Mouse (Mus musculus) kidney, adult 2 months (tissue): ENCODE measurements around the gene Vamp2.

Experiments used
- CTCF ChIP-seq: fragments of 200-500 bp; conservative IDR thresholded peaks from 2 replicates; pipeline ENCODE4 v1.5.1; 2011; ENCODE audit warnings: low read depth, mild to moderate bottlenecking, control low read depth, low read length, moderate library complexity, mixed read lengths; ENCODE audit not compliant: insufficient read depth, insufficient read length
- POLR2A ChIP-seq: fragments of 200-500 bp; IDR thresholded peaks from one replicate; pipeline ENCODE4 v1.6.1; 2011; ENCODE audit warnings: low read depth, low read length, control low read depth

DNA sequence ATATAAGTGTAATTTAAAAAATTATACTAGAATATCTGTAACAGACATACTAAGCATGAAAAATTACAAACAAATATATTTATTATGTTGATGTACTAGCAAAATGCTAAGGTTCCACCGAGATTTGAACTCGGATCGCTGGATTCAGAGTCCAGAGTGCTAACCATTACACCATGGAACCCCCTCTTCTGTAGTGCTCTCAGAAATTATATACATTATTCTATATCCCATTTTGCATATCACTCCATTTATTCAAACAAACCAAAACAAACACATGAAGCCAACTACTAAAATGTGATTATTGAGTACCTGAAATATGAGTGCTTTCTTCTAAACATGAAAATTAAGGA, 36.2 kb downstream of the Vamp2 start:
- no peak for TF ChIP-seq POLR2A
- no peak for TF ChIP-seq CTCF
